Mouse (Mus musculus): ENCODE measurements at regions not wholly inside any gene's neighbourhood (a gene's known extent, or its start where the extent isn't known, plus 50 kb on each side); places are given as distances from the start of the nearest gene placed in this dataset.

- H3K9me3 ChIP-seq (ENCODE audit: low read length), result no peaks in the 10 kb centered on the region
- no peak for TF ChIP-seq CTCF (IDR thresholded peaks at IDR 0.05; ENCODE audit: low read depth)
- no peak overlapping the region for H3K27ac ChIP-seq
- H3K4me3 ChIP-seq (ENCODE audit: low read length), result no peak overlapping the region
- H3K36me3 ChIP-seq (ENCODE audit: insufficient read depth, low read length), result no peaks in the 10 kb centered on the region
- 86% methylated on average over 3 of the region's 3 CpGs for WGBS
- no peak for DNase-seq (ENCODE audit: low spot score)
- no peak overlapping the region for H3K4me2 ChIP-seq (ENCODE audit: low read depth, low read length)
- no peaks in the 10 kb centered on the region for H3K27me3 ChIP-seq (ENCODE audit: insufficient read depth, low read length)
- H3K9ac ChIP-seq (replicated peaks; ENCODE audit: low read length), result no peak overlapping the region
- ATAC-seq, result no peak
- no peaks in the 10 kb centered on the region for H3K4me1 ChIP-seq (ENCODE audit: insufficient read depth, low read length)
These were observed 112.2 kb upstream of the Zc3h12c start for GRCm38 (mm10) chr9:52280556-52280955.

- no peak for TF ChIP-seq CTCF (IDR thresholded peaks at IDR 0.05; ENCODE audit: low read depth)
- Histone ChIP-seq H3K4me1 (ENCODE audit: insufficient read depth, low read length) (no peaks in the 10 kb centered on the region), H3K4me3 (ENCODE audit: low read length) (no peak overlapping the region), H3K27ac (no peak overlapping the region), H3K9ac (replicated peaks; ENCODE audit: low read length) (no peak overlapping the region), H3K4me2 (ENCODE audit: low read depth, low read length) (no peak overlapping the region), H3K9me3 (ENCODE audit: low read length) (no peaks in the 10 kb centered on the region), H3K27me3 (ENCODE audit: insufficient read depth, low read length) (no peaks in the 10 kb centered on the region), H3K36me3 (ENCODE audit: insufficient read depth, low read length) (no peaks in the 10 kb centered on the region)
- 13% methylated on average over 3 of the region's 3 CpGs for WGBS
- DNase-seq (ENCODE audit: low spot score) (no peak), ATAC-seq (no peak)
These were observed 110.3 kb upstream of the Zc3h12c start for GRCm38 (mm10) chr9:52278701-52279023.

- no peak overlapping the region for H3K9ac ChIP-seq (replicated peaks; ENCODE audit: low read length)
- TF ChIP-seq CTCF (IDR thresholded peaks at IDR 0.05; ENCODE audit: low read depth), result no peak
- no peaks in the 10 kb centered on the region for H3K9me3 ChIP-seq (ENCODE audit: low read length)
- WGBS, result 19% methylated on average over 14 of the region's 14 CpGs
- no peaks in the 10 kb centered on the region for H3K4me1 ChIP-seq (ENCODE audit: insufficient read depth, low read length)
- no peak overlapping the region; the same call in 1 of the 2 replicates for H3K4me2 ChIP-seq (ENCODE audit: low read depth, low read length)
- no peaks in the 10 kb centered on the region for H3K27me3 ChIP-seq (ENCODE audit: insufficient read depth, low read length)
- DNase-seq (ENCODE audit: low spot score), result no peak
- no peak for ATAC-seq
- H3K27ac ChIP-seq, result no peak overlapping the region
- H3K4me3 ChIP-seq (ENCODE audit: low read length), result no peak overlapping the region
- H3K36me3 ChIP-seq (ENCODE audit: insufficient read depth, low read length), result no peaks in the 10 kb centered on the region
These were observed 109.8 kb upstream of the Zc3h12c start for GRCm38 (mm10) chr9:52277954-52278700.

- Histone ChIP-seq H3K4me3 (ENCODE audit: low read length) (no peak overlapping the region), H3K4me1 (ENCODE audit: insufficient read depth, low read length) (no peaks in the 10 kb centered on the region), H3K36me3 (ENCODE audit: insufficient read depth, low read length) (no peaks in the 10 kb centered on the region), H3K9me3 (ENCODE audit: low read length) (no peaks in the 10 kb centered on the region), H3K27me3 (ENCODE audit: insufficient read depth, low read length) (no peaks in the 10 kb centered on the region), H3K9ac (replicated peaks; ENCODE audit: low read length) (no peak overlapping the region), H3K4me2 (ENCODE audit: low read depth, low read length) (no peak overlapping the region), H3K27ac (no peak overlapping the region)
- no peak for TF ChIP-seq CTCF (IDR thresholded peaks at IDR 0.05; ENCODE audit: low read depth)
- DNase-seq (ENCODE audit: low spot score) (no peak), ATAC-seq (no peak)
- 70% methylated on average over 3 of the region's 3 CpGs for WGBS
These were observed 105.6 kb upstream of the Zc3h12c start for GRCm38 (mm10) chr9:52273994-52274393.

- Histone ChIP-seq H3K27me3 (ENCODE audit: insufficient read depth, low read length) (no peaks in the 10 kb centered on the region), H3K4me2 (ENCODE audit: low read depth, low read length) (no peak overlapping the region), H3K4me3 (ENCODE audit: low read length) (no peak overlapping the region), H3K9me3 (ENCODE audit: low read length) (no peaks in the 10 kb centered on the region), H3K27ac (no peak overlapping the region), H3K36me3 (ENCODE audit: insufficient read depth, low read length) (no peaks in the 10 kb centered on the region), H3K9ac (replicated peaks; ENCODE audit: low read length) (no peak overlapping the region), H3K4me1 (ENCODE audit: insufficient read depth, low read length) (no peaks in the 10 kb centered on the region)
- DNase-seq (ENCODE audit: low spot score) (no peak), ATAC-seq (no peak)
- WGBS, result 79% methylated on average over 2 of the region's 2 CpGs
- TF ChIP-seq CTCF (IDR thresholded peaks at IDR 0.05; ENCODE audit: low read depth), result no peak
These were observed 104.3 kb upstream of the Zc3h12c start for GRCm38 (mm10) chr9:52272668-52273067.

- H3K4me2 ChIP-seq (ENCODE audit: low read depth, low read length), result no peak overlapping the region
- no peak for TF ChIP-seq CTCF (IDR thresholded peaks at IDR 0.05; ENCODE audit: low read depth)
- ATAC-seq (no peak), DNase-seq (ENCODE audit: low spot score) (no peak)
- no peaks in the 10 kb centered on the region for H3K4me1 ChIP-seq (ENCODE audit: insufficient read depth, low read length)
- H3K9ac ChIP-seq (replicated peaks; ENCODE audit: low read length), result no peak overlapping the region
- H3K27me3 ChIP-seq (ENCODE audit: insufficient read depth, low read length), result no peaks in the 10 kb centered on the region
- H3K27ac ChIP-seq, result no peak overlapping the region
- 86% methylated on average over 7 of the region's 7 CpGs for WGBS
- no peaks in the 10 kb centered on the region for H3K9me3 ChIP-seq (ENCODE audit: low read length)
- no peak overlapping the region for H3K4me3 ChIP-seq (ENCODE audit: low read length)
- no peaks in the 10 kb centered on the region for H3K36me3 ChIP-seq (ENCODE audit: insufficient read depth, low read length)
These were observed 103.2 kb upstream of the Zc3h12c start for GRCm38 (mm10) chr9:52271345-52272116.

GRCm38 (mm10) chr9:52261538-52261937, 93.2 kb upstream of the Zc3h12c start:
- DNase-seq (ENCODE audit: low spot score) (no peak), ATAC-seq (no peak)
- no peak overlapping the region for H3K4me2 ChIP-seq (ENCODE audit: low read depth, low read length)
- H3K9me3 ChIP-seq (ENCODE audit: low read length), result no peaks in the 10 kb centered on the region
- no peaks in the 10 kb centered on the region for H3K4me1 ChIP-seq (ENCODE audit: insufficient read depth, low read length)
- no peaks in the 10 kb centered on the region for H3K36me3 ChIP-seq (ENCODE audit: insufficient read depth, low read length)
- no peak overlapping the region for H3K4me3 ChIP-seq (ENCODE audit: low read length)
- H3K9ac ChIP-seq (replicated peaks; ENCODE audit: low read length), result no peak overlapping the region
- H3K27me3 ChIP-seq (ENCODE audit: insufficient read depth, low read length), result no peaks in the 10 kb centered on the region
- WGBS, result 91% methylated on average over 2 of the region's 2 CpGs
- no peak for TF ChIP-seq CTCF (IDR thresholded peaks at IDR 0.05; ENCODE audit: low read depth)
- H3K27ac ChIP-seq, result no peak overlapping the region
